Mouse (Mus musculus): Measurements from ENCODE around the gene C8a.

C8a gene

GRCm38 (mm10) chr4:104769602-104770001 lies 106.6 kb downstream of the C8a start:
- DNase-seq (ENCODE audit: low spot score): no peak

DNA sequence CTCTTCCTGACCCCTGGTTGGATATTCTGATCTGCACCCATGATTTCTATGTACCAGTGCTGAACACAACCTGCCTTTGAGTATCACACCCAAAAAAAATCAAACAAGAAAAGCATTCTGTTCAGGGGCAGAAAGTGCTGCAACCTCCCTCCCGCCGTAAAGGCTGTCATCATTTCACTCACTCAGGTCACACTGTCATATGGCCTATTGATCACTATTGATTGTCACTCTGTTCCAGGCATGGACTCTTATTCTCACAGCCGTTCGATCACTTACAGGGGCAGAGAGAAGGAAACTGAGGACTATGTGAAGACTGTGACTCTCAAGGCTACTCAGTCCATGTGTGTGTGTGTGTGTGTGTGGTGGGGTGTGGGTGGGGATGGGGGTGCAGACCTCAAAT lies 108.0 kb downstream of the C8a start:
- no peak for DNase-seq (ENCODE audit: low spot score)

DNA sequence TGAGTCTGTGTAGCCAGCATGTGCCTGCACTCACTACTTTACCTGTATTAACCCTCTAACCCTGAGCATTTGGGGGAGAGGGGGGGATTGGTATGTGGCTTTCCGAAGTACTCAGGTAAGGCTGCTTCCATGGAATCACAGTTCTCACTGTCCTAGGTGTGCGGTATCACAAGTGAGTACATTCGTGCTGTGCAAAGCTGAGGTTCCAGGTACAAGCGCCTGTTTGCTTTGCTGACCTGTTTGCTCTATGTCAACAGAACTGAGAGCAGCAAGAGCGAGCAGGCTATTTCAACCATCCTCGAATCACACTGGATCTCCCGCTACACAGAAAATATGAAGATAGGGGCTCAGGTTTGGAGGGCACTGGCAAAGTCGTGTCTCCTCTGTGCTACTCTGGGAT lies 110.1 kb downstream of the C8a start, which contains the start of gene C8b:
Gene C8b, plus strand, starts transcription at position 253 of the 400 bp plus-strand sequence.
- DNase-seq (ENCODE audit: low spot score): no peak

Measured in adipocyte (in vitro differentiated cells).